Mouse (Mus musculus) heart, postnatal 0 days (tissue): ENCODE data around the gene Msh4.

Experiments used
- CTCF ChIP-seq: IDR thresholded peaks from 2 replicates; pipeline ENCODE4 v1.5.1; 2016; ENCODE audit warnings: antibody characterized with exemption, control low read depth, low read depth
- EP300 ChIP-seq: IDR thresholded peaks from 2 replicates; pipeline ENCODE4 v1.6.1; 2016; ENCODE audit warnings: antibody characterized with exemption, low read depth

DNA sequence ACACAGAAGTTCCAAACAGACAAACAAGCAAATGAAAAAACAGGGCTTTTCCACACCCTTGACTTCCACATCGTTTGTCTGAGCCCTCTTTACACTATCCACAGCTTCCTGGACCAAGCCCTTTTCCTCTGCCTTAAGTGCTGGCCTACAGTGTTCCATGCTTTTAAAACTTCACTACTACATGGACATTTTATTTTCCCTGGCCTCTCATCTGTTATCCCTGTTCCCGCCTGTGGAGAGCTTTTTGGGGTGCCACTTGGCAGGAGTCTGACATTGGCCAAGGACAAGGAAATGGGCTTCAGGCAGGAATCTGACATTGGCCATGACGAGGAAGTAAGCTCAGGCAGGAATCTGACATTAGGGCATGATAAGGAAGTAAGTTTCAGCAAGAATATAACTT is 3.3 kb downstream of the Msh4 start:
- TF ChIP-seq CTCF (no peak), EP300 (no peak)
